Mouse (Mus musculus) midbrain, embryonic 14.5 days (tissue): ENCODE results near the gene H2-T23. TPM values are rescaled to one million over a fixed set of nuclear protein-coding genes. Genes with fewer than 3 reads are reported as not detected.
"Not testable (repeated sequence)": the region's sequence is repeated elsewhere in the genome, so short reads cannot be mapped to it uniquely, and the experiment has no call there.

Experiments
- ATAC-seq: fragments of 200-750 bp; cut with Nextera tagmentation; 2 replicates; pipeline ENCODE4 v1.8.0; 2017; ENCODE audit warnings: moderate number of reproducible peaks, moderate library complexity; ENCODE audit not compliant: low FRiP score, low TSS enrichment
- DNase-seq: peaks from one replicate; pipeline ENCODE4 v3.0.0-alpha.2; 2015
- H3K27ac ChIP-seq: fragments of 300-500 bp; sonication (generic); replicated peaks from 2 replicates; pipeline ENCODE4 v1.5.1; 2014; ENCODE audit warnings: mild to moderate bottlenecking, low read depth, low read length, moderate library complexity
- H3K27me3 ChIP-seq: fragments of 300-500 bp; sonication (generic); 2 replicates; pipeline ENCODE4 v1.6.1; 2014; ENCODE audit warnings: low read length, control low read depth, mixed read lengths; ENCODE audit not compliant: control insufficient read depth, insufficient read depth
- H3K36me3 ChIP-seq: fragments of 300-500 bp; sonication (generic); 2 replicates; pipeline ENCODE4 v1.6.1; 2014; ENCODE audit warnings: low read length, control low read depth; ENCODE audit not compliant: control insufficient read depth, insufficient read depth
- H3K4me1 ChIP-seq: fragments of 300-500 bp; sonication (generic); 2 replicates; pipeline ENCODE4 v1.6.1; 2014; ENCODE audit warnings: mild to moderate bottlenecking, antibody characterized with exemption, low read length, control low read depth; ENCODE audit not compliant: control insufficient read depth, insufficient read depth
- H3K4me2 ChIP-seq: fragments of 300-500 bp; sonication (generic); 2 replicates; pipeline ENCODE4 v1.6.1; 2014; ENCODE audit warnings: mild to moderate bottlenecking, low read length, moderate library complexity
- H3K4me3 ChIP-seq: fragments of 300-500 bp; sonication (generic); replicated peaks from 2 replicates; pipeline ENCODE4 v1.5.1; 2014; ENCODE audit warnings: low read depth, low read length
- H3K9ac ChIP-seq: fragments of 300-500 bp; sonication (generic); replicated peaks from 2 replicates; pipeline ENCODE4 v1.6.1; 2014; ENCODE audit warnings: mild to moderate bottlenecking, low read length, moderate library complexity
- H3K9me3 ChIP-seq: fragments of 300-500 bp; sonication (generic); 2 replicates; pipeline ENCODE4 v1.6.1; 2016; ENCODE audit warnings: low read length, control low read depth, mixed read lengths; ENCODE audit not compliant: control insufficient read depth
- WGBS: fragments of 180-500 bp; shearing (Covaris S2); extraction: QIAGEN DNeasy Blood & Tissue Kit; methylation state at CpG from one replicate; pipeline ENCODE4 v1.1.7; 2014; 5-methylcytosine and 5-hydroxymethylcytosine counted together
- polyA plus RNA-seq: library from polyadenylated mRNA; unstranded; fragments of >200 nt; fragmentation: Nextera tagmentation; extraction: Ambion mirVana; gene quantifications from 2 replicates; pipeline ENCODE4 v1.2.1, GENCODE M21; 2014

Gene H2-T23
- polyA plus RNA-seq, 1 experiment from 2014 or later = 4.4 TPM

- no peaks in the 10 kb centered on the region for H3K9me3 ChIP-seq
- H3K4me3 ChIP-seq = no peak overlapping the region
- H3K27ac ChIP-seq = no peak overlapping the region
- ATAC-seq (no peak), DNase-seq (no peak)
- peaks cover 15% of the 10 kb centered on the region for H3K36me3 ChIP-seq
- 73% methylated on average over 2 of the region's 2 CpGs for WGBS
- no peak overlapping the region for H3K4me2 ChIP-seq
- no peaks in the 10 kb centered on the region for H3K4me1 ChIP-seq
- H3K27me3 ChIP-seq = no peaks in the 10 kb centered on the region
- H3K9ac ChIP-seq = no peak overlapping the region
Observed at GRCm38 (mm10) chr17:36018979-36019378, 13.7 kb downstream of the H2-T23 start.

DNA sequence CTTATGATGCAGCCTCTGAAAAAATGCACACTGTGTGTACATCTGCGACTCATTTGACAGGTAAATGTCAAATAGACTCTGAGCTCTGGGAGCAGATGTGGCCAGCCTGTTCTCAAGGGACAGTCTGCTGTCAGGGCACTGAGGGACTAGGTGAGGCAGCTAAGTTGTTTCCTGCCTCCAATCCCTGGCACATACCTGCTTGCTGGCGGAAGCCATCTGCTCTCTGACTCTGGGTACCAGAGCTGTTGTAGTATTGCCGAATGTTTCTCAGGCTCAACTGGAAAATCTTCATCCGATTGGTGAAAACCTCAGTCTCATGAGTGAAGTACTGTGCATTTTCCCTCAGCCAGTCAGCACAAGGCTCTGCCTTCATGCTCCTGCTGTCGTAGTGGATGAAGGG is 15.6 kb downstream of the H2-T23 start:
- no peak overlapping the region for H3K9ac ChIP-seq
- 91% methylated on average over 5 of the region's 5 CpGs for WGBS

DNA sequence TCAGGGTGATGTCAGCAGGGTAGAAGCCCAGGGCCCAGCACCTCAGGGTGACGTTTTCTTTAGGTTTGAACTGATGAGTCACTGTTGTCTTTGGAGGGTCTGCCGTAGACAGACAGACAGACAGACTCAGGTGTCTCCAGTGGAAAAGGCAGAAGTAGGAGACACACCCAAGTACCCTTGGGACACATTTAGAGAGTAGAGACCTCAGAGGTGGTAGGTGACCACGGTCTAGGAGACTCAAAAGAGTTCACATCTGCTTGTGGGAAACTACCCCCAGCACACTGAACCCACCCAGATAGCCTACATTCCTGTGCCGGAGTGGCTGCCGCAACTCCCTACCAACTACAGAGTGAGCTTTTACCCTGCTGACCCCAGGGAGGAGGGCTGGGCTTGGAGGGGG is 17.7 kb downstream of the H2-T23 start:
- H3K27me3 ChIP-seq = no peaks in the 10 kb centered on the region
- H3K9ac ChIP-seq = no peak overlapping the region
- peaks cover 15% of the 10 kb centered on the region for H3K36me3 ChIP-seq
- H3K9me3 ChIP-seq = no peaks in the 10 kb centered on the region
- H3K4me1 ChIP-seq = no peaks in the 10 kb centered on the region
- no peak overlapping the region for H3K27ac ChIP-seq
- WGBS = 98% methylated on average over 5 of the region's 5 CpGs
- ATAC-seq (no peak), DNase-seq (no peak)
- H3K4me3 ChIP-seq = no peak overlapping the region
- no peak overlapping the region for H3K4me2 ChIP-seq

More for the DNA sequence above, 15.6 kb downstream of the H2-T23 start:
- Histone ChIP-seq H3K27me3 (no peaks in the 10 kb centered on the region), H3K27ac (no peak overlapping the region), H3K4me2 (no peak overlapping the region), H3K4me3 (no peak overlapping the region), H3K9me3 (no peaks in the 10 kb centered on the region), H3K4me1 (no peaks in the 10 kb centered on the region), H3K36me3 (peaks cover 15% of the 10 kb centered on the region)
- no peak for DNase-seq
- no peak for ATAC-seq

- not testable (repeated sequence) for H3K36me3 ChIP-seq, H3K4me2 ChIP-seq, ATAC-seq, DNase-seq, H3K9ac ChIP-seq, H3K27me3 ChIP-seq, H3K27ac ChIP-seq, H3K4me1 ChIP-seq, H3K9me3 ChIP-seq, H3K4me3 ChIP-seq
- WGBS = 94% methylated on average over 7 of the region's 7 CpGs
Observed at GRCm38 (mm10) chr17:36004409-36004808, 28.2 kb downstream of the H2-T23 start.

DNA sequence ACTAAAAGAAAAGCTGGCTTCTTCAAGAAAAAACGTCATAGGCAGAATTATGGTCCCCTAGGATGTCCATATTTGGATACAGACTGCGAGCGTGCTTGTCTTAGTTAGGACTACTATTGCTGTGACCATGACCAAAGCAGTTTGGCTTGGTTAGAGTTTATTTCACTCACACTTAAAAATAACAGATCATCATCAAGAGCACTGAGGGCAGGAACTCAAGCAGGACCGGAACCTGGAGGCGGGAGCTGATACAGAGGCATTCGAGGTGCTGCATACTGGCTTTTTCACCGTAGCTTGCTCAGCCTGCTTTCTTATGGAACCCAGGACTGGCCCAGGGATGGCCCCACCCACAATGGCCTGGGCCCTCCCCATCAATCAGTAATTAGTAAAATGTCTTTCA is 29.3 kb downstream of the H2-T23 start:
- H3K4me1 ChIP-seq = no peaks in the 10 kb centered on the region
- ATAC-seq = no peak
- DNase-seq = no peak
- 97% methylated on average over 7 of the region's 7 CpGs for WGBS
- no peak overlapping the region for H3K27ac ChIP-seq
- no peaks in the 10 kb centered on the region for H3K36me3 ChIP-seq
- H3K4me3 ChIP-seq = no peak overlapping the region
- H3K27me3 ChIP-seq = no peaks in the 10 kb centered on the region
- H3K9me3 ChIP-seq = no peaks in the 10 kb centered on the region
- H3K4me2 ChIP-seq = no peak overlapping the region
- H3K9ac ChIP-seq = no peak overlapping the region

- Histone ChIP-seq H3K9ac (no peak overlapping the region), H3K4me1 (no peaks in the 10 kb centered on the region), H3K27me3 (no peaks in the 10 kb centered on the region), H3K27ac (no peak overlapping the region), H3K9me3 (no peaks in the 10 kb centered on the region), H3K4me2 (no peak overlapping the region), H3K4me3 (no peak overlapping the region), H3K36me3 (no peaks in the 10 kb centered on the region)
- WGBS = 98% methylated on average over 6 of the region's 6 CpGs
- DNase-seq (no peak), ATAC-seq (no peak)
Observed at GRCm38 (mm10) chr17:36001966-36002365, 30.7 kb downstream of the H2-T23 start.

DNA sequence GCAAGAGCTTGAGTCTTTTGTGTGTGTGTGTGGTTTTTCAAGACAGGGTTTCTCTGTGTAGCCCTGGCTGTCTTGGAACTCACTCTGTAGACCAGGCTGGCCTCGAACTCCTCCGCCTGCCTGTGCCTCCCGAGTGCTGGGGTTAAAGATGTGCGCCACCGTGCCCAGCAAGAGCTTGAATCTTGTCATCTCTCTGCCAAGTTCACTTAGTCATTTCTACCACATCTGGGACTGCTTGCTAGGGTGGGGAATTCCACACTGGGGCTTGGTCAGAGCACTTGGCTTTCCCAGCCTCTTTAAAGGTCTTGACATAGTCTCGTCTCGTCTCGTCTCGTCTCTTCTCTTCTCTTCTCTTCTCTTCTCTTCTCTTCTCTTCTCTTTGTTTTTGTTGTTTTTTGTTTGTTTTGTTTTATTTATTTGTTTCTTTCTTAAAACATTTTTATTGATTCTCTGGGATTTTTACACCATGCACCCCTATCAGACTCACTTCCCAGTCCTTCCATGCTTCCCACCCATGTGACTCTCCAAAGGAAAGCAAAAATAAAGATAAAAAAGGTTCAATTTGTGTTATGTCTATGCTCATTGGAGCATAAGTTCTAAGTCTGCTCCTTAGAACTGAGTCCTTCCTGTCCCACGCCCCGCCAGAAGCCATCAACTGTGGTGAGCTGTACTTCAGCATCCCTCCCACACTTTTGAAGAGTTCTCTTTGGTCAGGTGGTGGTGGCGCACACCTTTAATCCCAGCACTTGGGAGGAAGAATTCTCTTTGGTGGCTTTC is 31.3 kb downstream of the H2-T23 start:
- Histone ChIP-seq H3K9ac (no peak overlapping the region), H3K9me3 (no peaks in the 10 kb centered on the region), H3K27me3 (no peaks in the 10 kb centered on the region), H3K4me3 (no peak overlapping the region), H3K4me1 (no peaks in the 10 kb centered on the region), H3K36me3 (no peaks in the 10 kb centered on the region), H3K27ac (no peak overlapping the region), H3K4me2 (no peak overlapping the region)
- 96% methylated on average over 12 of the region's 12 CpGs for WGBS
- DNase-seq (no peak), ATAC-seq (no peak)

DNA sequence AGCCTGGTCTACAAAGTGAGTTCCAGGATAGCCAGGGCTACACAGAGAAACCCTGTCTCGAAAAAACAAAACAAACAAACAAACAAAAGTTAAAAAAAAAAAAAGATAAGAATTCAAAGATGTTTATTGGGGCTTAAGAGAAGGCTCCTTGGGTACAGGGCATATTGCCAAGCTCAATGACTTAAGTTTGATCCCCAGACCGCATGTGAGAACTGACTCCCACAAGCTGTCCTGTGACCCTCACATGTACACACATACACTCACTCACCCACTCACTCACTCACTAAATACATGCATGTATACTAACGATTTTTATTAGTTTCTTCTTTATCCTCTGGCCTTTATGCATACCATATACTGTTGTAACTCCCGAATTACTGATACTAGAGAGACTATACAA is 32.3 kb downstream of the H2-T23 start:
- H3K27me3 ChIP-seq = no peaks in the 10 kb centered on the region
- no peaks in the 10 kb centered on the region for H3K9me3 ChIP-seq
- H3K27ac ChIP-seq = no peak overlapping the region
- H3K36me3 ChIP-seq = no peaks in the 10 kb centered on the region
- no peak for ATAC-seq
- DNase-seq = no peak
- H3K9ac ChIP-seq = no peak overlapping the region
- H3K4me3 ChIP-seq = no peak overlapping the region
- whole genome bisulfite sequencing = 91% methylated on average over 4 of the region's 4 CpGs
- H3K4me1 ChIP-seq = peaks cover 4% of the 10 kb centered on the region; the same call in 1 of the 2 replicates
- no peak overlapping the region for H3K4me2 ChIP-seq

DNA sequence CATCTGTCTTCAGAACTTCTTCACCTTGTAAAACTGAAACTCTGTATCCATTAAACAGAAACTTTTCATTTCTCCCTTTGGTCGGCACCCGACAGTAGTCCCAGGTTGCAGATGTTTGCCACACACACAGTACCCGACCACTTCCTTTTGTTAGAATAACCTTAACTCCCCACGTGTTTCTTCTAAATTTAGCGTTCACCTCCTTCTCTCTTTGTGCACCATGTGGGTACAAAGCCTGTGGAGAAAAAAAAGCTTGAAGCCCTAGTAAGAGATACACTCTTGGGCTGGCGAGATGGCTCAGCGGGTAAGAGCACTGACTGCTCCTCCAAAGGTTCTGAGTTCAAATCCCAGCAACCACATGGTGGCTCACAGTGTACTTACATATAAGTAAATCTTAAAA is 33.3 kb downstream of the H2-T23 start:
- Histone ChIP-seq H3K9ac (no peak overlapping the region), H3K4me1 (peaks cover 4% of the 10 kb centered on the region; the same call in 1 of the 2 replicates), H3K36me3 (no peaks in the 10 kb centered on the region), H3K4me3 (no peak overlapping the region), H3K27me3 (no peaks in the 10 kb centered on the region), H3K9me3 (no peaks in the 10 kb centered on the region), H3K27ac (no peak overlapping the region), H3K4me2 (no peak overlapping the region)
- whole genome bisulfite sequencing = 94% methylated on average over 7 of the region's 7 CpGs
- no peak for DNase-seq
- ATAC-seq = no peak
